Mouse (Mus musculus) olfactory bulb, adult 2 months (tissue): ENCODE data around the gene Rundc1.

Experiments
- CTCF ChIP-seq: fragments of 200-500 bp; IDR thresholded peaks from 2 replicates; pipeline ENCODE4 v1.5.1; 2012; ENCODE audit warnings: low read depth, mild to moderate bottlenecking, low read length, moderate library complexity; ENCODE audit not compliant: insufficient read depth
- POLR2A ChIP-seq: fragments of 200-500 bp; IDR thresholded peaks from 2 replicates; pipeline ENCODE4 v1.6.1; 2012; ENCODE audit warnings: mild to moderate bottlenecking, low read depth, low read length, moderate library complexity; ENCODE audit not compliant: insufficient read depth

GRCm38 (mm10) chr11:101468263-101468688, 43.4 kb downstream of the Rundc1 start:
- TF ChIP-seq CTCF (no peak), POLR2A (0 out of 2 replicates have a peak, but pooled peaks have one; percentile 14)
